In genomic region chr5:123134186-123134874, GRCm38 (mm10) we compare ENCODE assay signal across 8 mouse cellular contexts. TPM values are rescaled to one million over a fixed set of nuclear protein-coding genes. Genes with fewer than 3 reads are reported as not detected.
DNase-seq lines count a peak whose midpoint lies in the region; ATAC-seq and TF ChIP-seq lines count a peak whose summit lies in the region.

No protein-coding gene starts in this region.

- no peak for TF ChIP-seq CTCF in bone marrow, adult 2 months (IDR thresholded peaks at IDR 0.05; ENCODE audit: control insufficient read depth, insufficient read depth, low read length)

- H3K9me3 ChIP-seq in forebrain, embryonic 15.5 days: no peaks in the 10 kb centered on the region
- H3K9me3 ChIP-seq in hindbrain, embryonic 12.5 days (replicated peaks): no peaks in the 10 kb centered on the region
- H3K9me3 ChIP-seq in limb, embryonic 15.5 days: no peaks in the 10 kb centered on the region

- no peaks in the 10 kb centered on the region for H3K27me3 ChIP-seq in forebrain, embryonic 15.5 days
- no peaks in the 10 kb centered on the region for H3K27me3 ChIP-seq in hindbrain, embryonic 12.5 days
- H3K27me3 ChIP-seq in limb, embryonic 15.5 days: no peaks in the 10 kb centered on the region
- H3K27me3 ChIP-seq in myocyte (ENCODE audit: control insufficient read depth, insufficient read depth, insufficient read length): no peaks in the 10 kb centered on the region

- H3K27ac ChIP-seq in bone marrow, adult 2 months (ENCODE audit: control insufficient read depth, insufficient read depth, low read depth, low read length, poor library complexity): peak overlapping the region; percentile 21
- peak overlapping the region; percentile 100 for H3K27ac ChIP-seq in forebrain, embryonic 15.5 days (replicated peaks)
- peak overlapping the region; percentile 100 for H3K27ac ChIP-seq in hindbrain, embryonic 12.5 days
- H3K27ac ChIP-seq in limb, embryonic 15.5 days: peak overlapping the region; percentile 100

- H3K79me2 ChIP-seq in myocyte (ENCODE audit: control insufficient read depth, insufficient read depth): no peaks in the 10 kb centered on the region

- peaks cover 8% of the 10 kb centered on the region; the same call in 1 of the 2 replicates for H3K36me3 ChIP-seq in forebrain, embryonic 15.5 days
- H3K36me3 ChIP-seq in hindbrain, embryonic 12.5 days: peaks cover 29% of the 10 kb centered on the region
- H3K36me3 ChIP-seq in limb, embryonic 15.5 days: 0 out of 2 replicates have a peak, but pooled peaks cover 8% of the 10 kb centered on the region
- no peaks in the 10 kb centered on the region for H3K36me3 ChIP-seq in myocyte (ENCODE audit: control insufficient read depth, insufficient read depth)

- H3K4me2 ChIP-seq in forebrain, embryonic 15.5 days (replicated peaks): peak overlapping the region; percentile 98
- H3K4me2 ChIP-seq in hindbrain, embryonic 12.5 days (replicated peaks): peak overlapping the region; percentile 100
- H3K4me2 ChIP-seq in limb, embryonic 15.5 days: peak overlapping the region; percentile 89
- peak overlapping the region; percentile 98 for H3K4me2 ChIP-seq in myocyte (ENCODE audit: low read depth)

- TF ChIP-seq POLR2A in bone marrow, adult 2 months (IDR thresholded peaks at IDR 0.05; ENCODE audit: borderline replicate concordance, control insufficient read depth, low read depth, low read length): no peak
- peak; percentile 37 for TF ChIP-seq POLR2A in myocyte (IDR thresholded peaks at IDR 0.05; ENCODE audit: insufficient read length, low read depth)

- no peak overlapping the region for H3K4me3 ChIP-seq in bone marrow, adult 2 months (replicated peaks; ENCODE audit: control insufficient read depth, low read depth, low read length)
- peak overlapping the region; percentile 94 for H3K4me3 ChIP-seq in forebrain, embryonic 15.5 days
- H3K4me3 ChIP-seq in hindbrain, embryonic 12.5 days: peak overlapping the region; percentile 98
- H3K4me3 ChIP-seq in limb, embryonic 15.5 days: peak overlapping the region; percentile 88
- peak overlapping the region; percentile 75 for H3K4me3 ChIP-seq in myocyte

- DNase-seq in adrenal gland, adult (ENCODE audit: inconsistent age in 2 of 2, low spot score in 1 of 2): peak; percentile 70 to 84
- DNase-seq in adrenal gland, adult 8-10 months: no peak
- no peak for DNase-seq in frontal cortex, postnatal 25 days (ENCODE audit: low spot score in 2 of 2)

- H3K4me1 ChIP-seq in bone marrow, adult 2 months (ENCODE audit: control insufficient read depth, insufficient read depth, low read length): peaks cover 3% of the 10 kb centered on the region; the same call in 1 of the 2 replicates
- peaks cover 67% of the 10 kb centered on the region for H3K4me1 ChIP-seq in forebrain, embryonic 15.5 days
- H3K4me1 ChIP-seq in hindbrain, embryonic 12.5 days: peaks cover 69% of the 10 kb centered on the region
- peaks cover 77% of the 10 kb centered on the region for H3K4me1 ChIP-seq in limb, embryonic 15.5 days

- no peak overlapping the region for H3ac ChIP-seq in myocyte (ENCODE audit: control insufficient read depth, insufficient read length)

- H3K9ac ChIP-seq in forebrain, embryonic 15.5 days (replicated peaks): peak overlapping the region; percentile 99
- peak overlapping the region; percentile 100 for H3K9ac ChIP-seq in hindbrain, embryonic 12.5 days
- H3K9ac ChIP-seq in limb, embryonic 15.5 days: 0 out of 2 replicates have a peak overlapping the region, but pooled peaks have one; percentile 23

- no peak for ATAC-seq in forebrain, embryonic 15.5 days (replicated peaks)
- no peak for ATAC-seq in hindbrain, embryonic 12.5 days (ENCODE audit: low FRiP score)
- ATAC-seq in limb, embryonic 15.5 days (ENCODE audit: insufficient number of reproducible peaks, low FRiP score, low TSS enrichment, low read depth): no peak

- WGBS in bone marrow, adult 2 months: 42% methylated on average over 13 of the region's 13 CpGs
- 19% methylated on average over 13 of the region's 13 CpGs for WGBS in forebrain, embryonic 15.5 days
- WGBS in hindbrain, embryonic 12.5 days: 24% methylated on average over 13 of the region's 13 CpGs
- 17% methylated on average over 13 of the region's 13 CpGs for WGBS in limb, embryonic 15.5 days

TF ChIP-seq in myocyte, 11 proteins besides CTCF, POLR2A, EP300 and RAD21:
- TF ChIP-seq REST (IDR thresholded peaks at IDR 0.05; ENCODE audit: insufficient read depth, insufficient read length) (no peak), MYOG (IDR thresholded peaks at IDR 0.05; ENCODE audit: control insufficient read depth in 1 of 3, insufficient read depth in 1 of 3, insufficient read length in 2 of 3, low read depth in 2 of 3) (peak; percentile 52 to 89 (median 65)), USF1 (IDR thresholded peaks at IDR 0.05; ENCODE audit: low read depth) (no peak), POLR2AphosphoS2 (IDR thresholded peaks at IDR 0.05; ENCODE audit: insufficient read length, low read depth) (peak; percentile 71), MAX (IDR thresholded peaks at IDR 0.05; ENCODE audit: low read depth) (no peak), E2F4 (IDR thresholded peaks at IDR 0.05; ENCODE audit: insufficient read depth) (no peak), TCF12 (IDR thresholded peaks at IDR 0.05; ENCODE audit: insufficient read depth, poor library complexity, severe bottlenecking) (peak; percentile 73), CEBPB (IDR thresholded peaks at IDR 0.05; ENCODE audit: insufficient read depth, poor library complexity, severe bottlenecking) (no peak), MYOD1 (IDR thresholded peaks at IDR 0.05; ENCODE audit: control insufficient read depth in 1 of 3, insufficient read length in 2 of 3, low read depth in 2 of 3) (peak in 2 of 3 experiments; percentile 10 to 58), SRF (IDR thresholded peaks at IDR 0.05; ENCODE audit: control insufficient read depth, insufficient read length, low read depth) (peak; percentile 84), TCF3 (IDR thresholded peaks at IDR 0.05; ENCODE audit: insufficient read length, low read depth) (no peak)

RNA-seq across cellular contexts. Expression of gene Rhof, which starts 1.8 kb away (rescaled TPM):
- 1 to 10 TPM; 1.3 to 4.4 (median 3.3) TPM for total RNA-seq in adrenal gland, adult 8-10 months (2022)
- 4.0 and 7.2 TPM in 2 replicates for polyA plus RNA-seq in bone marrow, adult 2 months (2011; ENCODE audit: insufficient read depth, insufficient read length, low replicate concordance, missing spikeins)
- 11.4 and 12.4 TPM in 2 replicates for polyA plus RNA-seq in forebrain, embryonic 15.5 days (2015; fragmentation: Nextera tagmentation; extraction: Ambion mirVana)
- polyA plus RNA-seq in hindbrain, embryonic 12.5 days (2016; fragmentation: Nextera tagmentation; extraction: Ambion mirVana): 2.6 and 2.8 TPM in 2 replicates
- polyA plus RNA-seq in limb, embryonic 15.5 days (2015; fragmentation: Nextera tagmentation; extraction: Ambion mirVana): 4.9 and 5.7 TPM in 2 replicates
- polyA plus RNA-seq in myocyte (2012; fragmentation: generic; extraction: Trizol): 1.6 TPM

RNA-seq across cellular contexts. Expression of gene Setd1b, which starts 7.7 kb away (rescaled TPM):
- total RNA-seq in adrenal gland, adult 8-10 months (2022): 10 to 100 TPM; 24.2 to 40.1 (median 32.6) TPM
- polyA plus RNA-seq in bone marrow, adult 2 months (2011; ENCODE audit: insufficient read depth, insufficient read length, low replicate concordance, missing spikeins): 27.7 and 34.2 TPM in 2 replicates
- polyA plus RNA-seq in forebrain, embryonic 15.5 days (2015; fragmentation: Nextera tagmentation; extraction: Ambion mirVana): 13.6 and 13.7 TPM in 2 replicates
- polyA plus RNA-seq in hindbrain, embryonic 12.5 days (2016; fragmentation: Nextera tagmentation; extraction: Ambion mirVana): 13.8 and 14.3 TPM in 2 replicates
- 8.9 and 10.4 TPM in 2 replicates for polyA plus RNA-seq in limb, embryonic 15.5 days (2015; fragmentation: Nextera tagmentation; extraction: Ambion mirVana)
- 5.4 TPM for polyA plus RNA-seq in myocyte (2012; fragmentation: generic; extraction: Trizol)

RNA-seq across cellular contexts. Expression of gene Psmd9, which starts 34.9 kb away (rescaled TPM):
- total RNA-seq in adrenal gland, adult 8-10 months (2022): 10 to 100 TPM; 23.3 to 33.3 (median 28.0) TPM
- 70.7 and 83.3 TPM in 2 replicates for polyA plus RNA-seq in bone marrow, adult 2 months (2011; ENCODE audit: insufficient read depth, insufficient read length, low replicate concordance, missing spikeins)
- polyA plus RNA-seq in forebrain, embryonic 15.5 days (2015; fragmentation: Nextera tagmentation; extraction: Ambion mirVana): 82.0 and 82.9 TPM in 2 replicates
- polyA plus RNA-seq in hindbrain, embryonic 12.5 days (2016; fragmentation: Nextera tagmentation; extraction: Ambion mirVana): 70.2 and 74.6 TPM in 2 replicates
- polyA plus RNA-seq in limb, embryonic 15.5 days (2015; fragmentation: Nextera tagmentation; extraction: Ambion mirVana): 88.2 and 93.3 TPM in 2 replicates
- 30.6 TPM for polyA plus RNA-seq in myocyte (2012; fragmentation: generic; extraction: Trizol)

RNA-seq across cellular contexts. Expression of gene Hpd, which starts 48.2 kb away (rescaled TPM):
- 1 to 10 TPM in 3 of 4 experiments, not detected in 1; 1.2 to 1.5 (median 1.3) TPM for total RNA-seq in adrenal gland, adult 8-10 months (2022)
- polyA plus RNA-seq in bone marrow, adult 2 months (2011; ENCODE audit: insufficient read depth, insufficient read length, low replicate concordance, missing spikeins): 3.2 and 21.0 TPM in 2 replicates
- not detected in 2 replicates for polyA plus RNA-seq in forebrain, embryonic 15.5 days (2015; fragmentation: Nextera tagmentation; extraction: Ambion mirVana)
- polyA plus RNA-seq in hindbrain, embryonic 12.5 days (2016; fragmentation: Nextera tagmentation; extraction: Ambion mirVana): not detected in 2 replicates
- polyA plus RNA-seq in limb, embryonic 15.5 days (2015; fragmentation: Nextera tagmentation; extraction: Ambion mirVana): not detected in 2 replicates
- polyA plus RNA-seq in myocyte (2012; fragmentation: generic; extraction: Trizol): not detected

Comparison
In these comparisons a context has a peak if more than half of its experiments do, and no peak if none do; other contexts are left out.
1. DNase-seq: peak in adrenal gland, adult (2 of 2); none in adrenal gland, adult 8-10 months (single experiment) and frontal cortex, postnatal 25 days (0 of 2).
2. H3K27ac ChIP-seq: peak in every context shown above with its lines; median percentile 100 in forebrain, embryonic 15.5 days; 100 in hindbrain, embryonic 12.5 days; 100 in limb, embryonic 15.5 days; 21 in bone marrow, adult 2 months.
3. H3K9ac ChIP-seq: peak in every context shown above with its lines; median percentile 100 in hindbrain, embryonic 12.5 days; 99 in forebrain, embryonic 15.5 days; 23 in limb, embryonic 15.5 days.
4. Peak in every context shown above with its lines, with median percentiles within 50 percentile points of each other: H3K4me2 ChIP-seq.